Mouse (Mus musculus): ENCODE data around the gene Hip1. TPM values are rescaled to one million over a fixed set of nuclear protein-coding genes. Genes with fewer than 3 reads are reported as not detected.

Hip1 gene
- 10 to 100 TPM; 34.6 to 34.8 TPM for total RNA-seq (2021)
- long read RNA-seq, full-length matches to known transcripts, result 1 of 25 reads
- long read RNA-seq, partial matches to known transcripts, result 6 of 25 reads
- long read RNA-seq, other reads (novel, unspliced or antisense), result 18 of 25 reads

DNA sequence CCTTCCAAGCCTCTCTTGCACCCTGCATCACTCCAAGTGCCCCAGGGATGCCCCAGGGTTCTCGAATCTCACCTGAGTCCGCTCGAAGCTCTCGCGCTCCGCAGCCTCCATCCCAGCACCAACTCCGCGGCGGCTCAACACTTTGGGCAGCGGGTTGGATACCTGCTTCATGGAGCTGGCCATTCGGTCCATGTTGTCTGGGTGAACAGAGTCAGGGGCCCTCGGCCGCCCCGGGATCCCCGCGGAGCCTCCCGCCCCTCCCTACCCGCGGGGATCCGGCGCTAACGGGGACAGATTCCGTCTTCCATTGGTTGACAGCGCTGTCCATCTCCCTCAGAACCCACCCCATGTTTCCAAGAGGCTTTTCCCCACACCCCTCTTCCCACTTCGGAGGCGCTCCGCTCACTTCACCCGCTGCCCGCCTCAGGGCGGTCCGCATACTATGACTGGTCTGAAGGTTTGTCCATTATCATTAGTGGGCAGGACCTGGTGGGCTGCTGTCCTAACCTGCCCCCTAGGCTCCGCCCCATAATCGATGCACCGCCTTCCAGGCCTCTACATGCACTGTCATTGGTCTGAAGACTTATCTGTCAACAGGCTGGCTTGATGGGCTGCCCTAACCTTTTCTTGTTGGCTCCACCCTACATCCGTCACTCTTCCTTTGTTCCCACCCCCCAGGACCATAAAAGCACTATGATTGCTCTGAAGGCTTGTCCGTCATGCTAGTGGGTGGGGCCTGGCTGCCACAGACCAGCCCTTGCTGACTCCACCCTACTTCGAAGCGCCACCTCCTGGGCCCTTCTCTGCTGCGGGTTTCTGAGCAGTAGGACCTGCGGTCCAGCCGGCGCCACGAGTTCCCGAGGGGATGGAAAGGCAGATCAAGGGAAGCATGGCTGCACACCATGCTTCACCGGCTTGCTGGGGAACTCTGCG lies at the start of gene Hip1:
Hip1 (minus strand) TSS at position 256 of the 933 bp plus-strand sequence.
- DNase-seq (ENCODE audit: low spot score in 2 of 2), result peak; percentile 100

DNA sequence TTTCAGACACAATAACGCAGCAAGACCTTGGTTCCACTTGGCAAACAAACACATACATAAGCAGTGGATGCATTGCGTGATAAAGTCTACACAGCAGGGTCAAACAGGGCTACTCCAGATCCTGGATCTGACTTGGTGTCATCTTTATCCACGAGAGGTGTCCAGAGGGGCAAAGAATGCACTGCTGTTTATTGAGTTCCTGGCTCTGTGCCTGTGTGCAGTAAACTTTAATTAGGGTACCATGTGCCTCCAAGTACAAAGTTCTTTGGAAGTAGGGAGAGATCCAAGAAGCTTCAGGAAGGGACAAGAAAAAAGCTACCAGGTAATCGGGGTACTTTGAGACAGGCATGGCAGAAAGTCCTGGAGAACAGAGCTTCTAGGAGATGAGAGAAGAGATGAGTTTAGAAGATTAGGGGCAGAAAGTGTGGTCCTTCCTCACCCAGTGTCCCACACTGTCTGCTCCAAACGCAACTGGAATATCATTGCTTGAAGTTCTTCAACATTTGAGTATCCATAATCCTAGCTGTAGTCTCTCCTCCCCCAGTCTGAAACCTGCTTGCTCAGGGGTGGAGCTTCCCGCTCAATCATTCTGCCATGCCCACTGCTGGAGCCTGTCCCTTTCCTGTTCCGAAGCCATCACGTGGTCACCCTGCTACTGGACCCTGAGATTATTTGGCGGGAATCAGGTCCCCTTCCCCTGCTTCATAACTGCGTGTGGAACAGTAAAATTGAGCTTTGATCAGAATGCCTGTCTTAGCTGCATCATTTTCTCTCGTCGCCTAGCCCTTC lies 45.3 kb upstream of the Hip1 start:
- DNase-seq (ENCODE audit: low spot score in 2 of 2), result no peak

DNA sequence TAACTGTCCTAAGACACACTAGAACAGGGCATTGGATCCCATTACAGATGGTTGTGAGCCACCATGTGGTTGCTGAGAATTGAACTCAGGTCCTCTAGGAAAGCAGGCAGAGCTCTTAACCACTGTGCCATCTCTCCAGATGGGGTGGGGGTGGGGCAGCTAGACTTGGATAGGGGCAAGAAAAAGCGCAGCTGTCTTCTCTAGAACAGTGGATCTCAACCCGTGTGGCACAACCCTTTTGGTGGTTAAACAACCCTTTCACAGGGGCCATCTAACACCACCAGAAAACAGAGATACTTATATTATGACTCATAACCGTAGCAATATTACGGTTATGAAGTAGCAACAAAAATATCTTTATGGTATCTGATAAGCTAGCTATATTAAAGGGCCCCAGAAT lies 42.8 kb upstream of the Hip1 start:
- DNase-seq (ENCODE audit: low spot score in 2 of 2), result no peak

DNA sequence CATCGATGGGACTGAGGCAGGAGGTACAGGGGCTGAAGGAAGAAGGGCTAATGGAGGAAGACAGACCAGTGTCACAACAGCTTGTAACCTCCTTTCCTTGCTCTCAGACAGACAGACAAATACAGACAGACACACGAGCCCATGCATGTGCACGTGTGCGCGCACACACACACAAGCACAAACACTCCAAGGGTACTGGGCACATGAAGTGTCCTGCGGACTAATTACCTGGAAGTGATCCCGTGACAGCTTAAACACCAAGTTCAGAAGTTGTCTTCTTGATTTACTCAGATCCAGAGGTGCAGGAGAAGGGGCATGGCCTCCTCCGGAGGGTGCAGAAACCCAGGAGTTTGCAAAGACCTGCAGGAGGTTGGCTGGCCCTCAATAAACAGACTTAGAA lies 40.8 kb upstream of the Hip1 start:
- no peak for DNase-seq (ENCODE audit: low spot score in 2 of 2)

DNA sequence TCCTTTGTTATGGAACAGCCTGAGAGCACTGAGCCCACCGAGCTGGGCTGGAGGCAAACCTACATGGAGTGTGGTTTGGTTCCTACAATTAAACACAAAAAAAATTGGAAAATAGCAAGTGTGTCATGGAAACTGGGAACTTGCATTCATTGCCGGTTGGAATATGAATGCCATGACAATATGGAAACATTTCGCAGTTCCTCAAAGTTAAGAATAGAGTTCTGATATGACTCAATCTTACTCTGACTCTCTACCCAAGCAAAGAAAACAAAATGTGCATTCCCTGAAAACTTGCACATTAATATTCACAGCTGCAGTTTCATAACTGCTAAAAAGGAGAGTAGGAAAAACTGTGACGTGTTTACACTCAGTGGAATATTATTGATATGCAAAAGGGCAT lies 37.4 kb upstream of the Hip1 start:
- no peak for DNase-seq (ENCODE audit: low spot score in 2 of 2)

DNA sequence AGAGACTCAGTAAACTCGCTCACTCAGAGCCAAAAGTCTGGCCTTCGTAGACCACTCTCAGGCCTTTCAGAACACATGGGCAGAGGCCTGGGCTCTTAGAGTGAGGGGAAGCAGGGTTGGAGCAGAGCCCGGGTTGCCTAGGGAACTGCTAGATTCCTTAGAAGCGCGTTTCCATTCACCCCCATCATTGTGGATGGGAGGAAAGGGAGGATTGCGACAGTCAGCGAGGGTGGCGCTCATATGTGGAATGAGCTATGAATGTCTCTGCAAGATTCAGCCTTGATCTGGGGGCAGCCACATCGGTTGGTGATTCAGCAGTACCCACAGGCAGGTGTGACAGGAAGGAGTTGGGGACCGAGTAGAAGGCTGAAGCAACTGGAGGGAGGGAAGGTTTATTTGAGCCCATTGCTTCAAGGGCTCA lies 34.4 kb upstream of the Hip1 start:
- DNase-seq (ENCODE audit: low spot score in 2 of 2), result peak; percentile 59 to 71

DNA sequence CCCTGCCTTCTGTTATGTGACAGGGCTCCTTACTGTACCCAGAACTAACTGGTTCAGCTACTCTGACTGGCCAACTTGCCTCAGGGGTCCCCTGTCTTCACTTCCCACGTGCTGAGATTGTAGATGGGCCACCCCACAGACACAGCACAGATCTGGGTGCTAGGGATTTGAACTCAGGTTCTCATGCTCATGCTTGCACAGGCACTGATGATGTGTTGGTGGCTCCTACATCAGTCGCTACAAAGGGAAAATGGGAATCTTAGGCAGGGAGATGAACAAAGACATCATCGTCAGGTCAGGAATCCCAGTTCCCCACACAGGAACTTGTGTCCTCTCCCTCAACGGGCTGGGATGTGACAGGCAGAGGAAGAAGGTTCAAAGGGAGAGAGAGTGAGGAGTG lies 31.1 kb upstream of the Hip1 start:
- DNase-seq (ENCODE audit: low spot score in 2 of 2), result no peak

DNA sequence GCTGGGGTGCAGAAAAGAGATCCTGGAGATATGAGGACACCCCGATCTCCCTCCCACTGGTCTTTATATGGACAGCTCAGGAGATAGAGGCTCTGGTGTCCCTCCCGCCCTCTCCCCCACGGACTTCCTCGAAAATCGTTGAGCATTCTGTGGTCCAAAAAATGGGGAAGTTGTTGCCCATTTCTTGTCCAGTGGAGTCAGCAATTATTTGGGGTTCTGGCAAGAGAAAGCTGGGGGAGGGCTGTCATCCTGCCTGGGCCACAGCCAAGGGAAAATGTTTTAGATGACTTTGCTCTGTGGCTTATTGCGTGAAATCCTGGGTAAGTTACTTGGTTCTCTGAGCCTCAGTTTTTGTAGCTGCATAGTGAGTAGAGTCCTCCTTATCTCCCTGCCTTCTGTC lies 28.1 kb upstream of the Hip1 start, which contains the start of gene Ccl24:
Ccl24 (minus strand) TSS at position 44 of the 400 bp plus-strand sequence.
- no peak for DNase-seq (ENCODE audit: low spot score in 2 of 2)

DNA sequence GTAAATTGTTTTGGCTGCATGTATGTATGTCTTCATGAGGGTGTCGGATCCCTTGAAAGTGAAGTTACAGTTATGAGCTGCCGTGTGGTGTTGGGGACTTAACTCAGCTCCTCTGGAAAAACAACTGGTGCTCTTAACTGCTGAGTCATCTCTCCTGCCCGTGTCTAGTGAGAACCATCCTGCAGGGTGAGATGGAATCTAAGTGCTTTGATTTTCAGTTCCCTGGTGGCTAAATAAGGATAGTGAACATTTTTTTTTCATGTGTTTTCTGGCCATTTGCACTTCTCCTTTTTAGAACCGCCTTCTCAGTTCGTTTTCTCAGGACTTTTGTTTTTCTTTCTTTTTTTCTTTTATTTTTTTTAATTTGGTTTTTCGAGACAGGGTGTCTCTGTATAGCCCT lies 23.8 kb upstream of the Hip1 start:
- no peak for DNase-seq (ENCODE audit: low spot score in 2 of 2)

DNA sequence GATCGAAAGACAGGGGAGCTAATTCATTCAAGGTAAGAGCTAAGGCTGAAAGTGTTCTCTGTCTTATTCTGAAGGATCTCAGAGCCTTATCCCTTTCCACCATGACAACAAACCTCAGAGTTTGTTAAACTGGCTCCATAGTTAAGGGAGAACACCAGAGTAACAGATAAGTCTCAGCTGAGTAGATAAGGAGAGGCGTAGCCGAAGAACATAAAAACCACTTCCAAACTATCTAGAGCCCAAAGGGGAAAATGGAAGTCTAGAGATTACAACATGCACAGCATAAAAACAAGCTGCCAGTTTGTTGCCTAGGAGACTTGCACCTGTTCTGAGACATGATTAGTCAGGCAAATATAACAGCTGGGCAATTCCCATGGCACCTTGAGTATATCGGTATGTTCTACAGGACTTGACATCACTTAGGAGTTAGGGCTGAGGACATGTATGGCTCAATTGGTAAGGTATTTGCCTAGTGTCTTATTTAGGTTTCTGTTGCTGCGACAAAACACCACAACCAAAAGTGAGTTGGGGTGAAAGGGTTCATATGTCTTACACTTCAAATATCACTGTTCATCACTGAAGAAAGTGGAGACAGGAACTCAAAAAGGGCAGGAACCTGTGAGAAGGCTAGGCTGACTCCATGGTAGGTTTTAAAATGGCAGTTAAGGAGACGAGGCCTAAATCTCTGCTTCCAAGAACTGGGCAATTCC lies 22.8 kb upstream of the Hip1 start:
- no peak for DNase-seq (ENCODE audit: low spot score in 2 of 2)

DNA sequence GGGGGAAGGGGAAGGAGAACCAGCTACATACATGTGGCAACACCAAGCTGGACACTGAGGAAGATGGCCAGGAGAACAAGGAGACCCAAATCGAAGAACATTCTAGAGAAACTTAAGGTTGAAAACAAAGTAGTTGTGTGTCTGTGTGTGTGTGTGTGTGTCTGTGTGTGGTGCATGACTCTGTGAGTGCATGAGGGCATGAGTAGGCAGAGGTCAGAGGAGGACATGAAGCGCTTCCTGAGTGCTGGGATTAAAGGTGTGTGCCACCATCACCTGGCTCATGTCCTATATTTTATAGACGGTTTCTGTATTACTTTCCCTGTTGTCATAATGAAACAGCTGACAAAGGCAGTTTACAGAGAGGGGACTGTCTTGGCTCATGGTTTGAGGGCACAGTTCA lies 18.5 kb upstream of the Hip1 start, which contains the start of gene Ccl26:
Ccl26 (minus strand) TSS at position 101 of the 400 bp plus-strand sequence.
- DNase-seq (ENCODE audit: low spot score in 2 of 2), result no peak

DNA sequence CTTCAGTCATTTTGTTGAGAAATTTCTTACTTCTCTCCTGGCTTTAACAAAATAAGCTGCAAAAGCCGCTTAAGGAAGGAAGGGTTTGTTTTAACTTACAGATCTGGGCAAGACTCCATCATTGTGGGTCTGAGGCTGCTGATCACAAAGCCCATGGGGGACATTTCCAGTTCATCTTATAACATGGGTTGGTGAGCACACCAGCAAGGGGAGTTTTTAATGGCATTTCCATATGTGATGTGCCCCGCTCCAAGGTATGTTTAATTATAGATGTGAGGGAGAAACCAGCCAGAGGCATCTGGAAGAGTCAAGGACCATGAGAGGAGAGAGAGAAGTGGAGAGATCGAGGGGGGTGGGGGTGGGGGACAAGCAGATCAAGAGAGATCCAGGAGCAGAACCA lies 12.8 kb upstream of the Hip1 start:
- DNase-seq (ENCODE audit: low spot score in 2 of 2), result no peak

DNA sequence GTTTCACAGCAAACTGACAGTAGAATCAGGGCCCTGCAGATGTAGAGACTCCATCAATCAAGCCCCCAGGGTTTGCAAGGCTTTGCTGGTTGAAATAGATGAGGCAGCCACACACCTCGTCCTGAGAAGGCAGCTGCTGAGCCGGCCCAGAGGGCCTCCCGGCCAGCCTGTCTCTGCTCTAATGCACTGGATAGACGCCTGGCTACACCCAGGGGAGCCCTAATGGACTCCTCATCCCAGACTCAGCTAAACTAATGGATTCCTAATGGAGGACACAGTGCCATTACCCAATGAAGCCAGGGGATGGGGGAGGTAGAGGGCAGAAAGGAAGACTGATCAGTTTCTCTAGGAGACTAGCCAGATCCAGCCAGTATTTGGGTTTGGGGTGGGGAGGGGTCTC lies 12.1 kb upstream of the Hip1 start:
- no peak for DNase-seq (ENCODE audit: low spot score in 2 of 2)

DNA sequence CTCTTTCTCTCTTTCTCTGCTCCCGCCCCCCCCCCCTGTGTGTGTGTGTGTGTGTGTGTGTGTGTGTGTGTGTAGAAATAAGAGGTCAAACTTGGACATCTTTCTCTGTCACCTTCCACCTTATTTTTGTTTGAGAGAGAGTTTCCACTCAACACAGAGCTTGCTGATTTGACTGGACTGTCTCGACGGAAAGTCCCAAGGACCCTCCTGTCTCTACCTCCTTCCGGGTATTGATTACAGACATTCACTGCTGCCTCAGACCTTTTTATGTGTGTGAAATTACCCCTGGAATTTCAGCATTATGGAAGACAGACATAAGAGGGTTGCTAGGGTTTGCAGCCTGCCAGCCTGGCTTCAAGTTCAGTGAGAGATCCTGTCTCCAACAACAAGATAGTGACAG lies 11.3 kb upstream of the Hip1 start:
- DNase-seq (ENCODE audit: low spot score in 2 of 2), result no peak

DNA sequence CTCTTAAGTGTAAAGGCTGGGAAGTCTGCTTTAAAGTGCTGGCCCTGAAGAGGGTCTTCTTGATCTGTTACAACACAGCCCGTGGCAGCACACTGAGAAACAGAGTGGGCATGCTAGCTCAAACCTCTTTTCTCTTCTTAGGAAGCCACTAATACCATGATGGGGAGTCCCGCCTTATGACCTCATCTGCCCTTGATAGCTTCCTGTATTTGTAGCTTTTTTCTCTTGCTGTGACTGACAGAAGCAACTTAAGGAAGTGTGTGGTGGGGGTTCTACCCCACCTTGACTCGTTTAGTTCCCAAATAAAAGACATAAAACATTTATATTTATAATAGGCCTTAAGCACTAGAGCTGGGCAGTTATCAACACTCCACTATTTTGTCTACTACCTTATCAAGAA lies 6.7 kb upstream of the Hip1 start:
- no peak for DNase-seq (ENCODE audit: low spot score in 2 of 2)

DNA sequence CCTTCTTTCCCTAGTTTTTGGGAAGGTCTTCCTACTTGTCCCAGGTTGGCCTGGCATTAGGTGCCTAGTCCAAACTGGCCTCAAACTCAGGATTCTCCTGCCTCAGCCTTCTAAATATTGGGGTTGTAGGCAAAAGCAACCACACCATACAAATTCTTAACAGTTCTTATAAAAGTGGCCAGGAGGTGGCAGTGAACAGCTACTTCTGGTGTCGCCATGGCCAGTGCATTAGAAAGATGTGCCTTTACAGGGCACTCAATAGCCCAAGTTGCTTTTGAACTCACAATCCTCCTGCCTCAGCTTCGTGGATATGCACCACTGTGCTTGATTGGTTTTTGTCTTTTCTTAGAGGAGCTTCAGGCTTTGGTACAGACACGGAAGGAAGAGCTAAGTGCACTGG lies 6.0 kb upstream of the Hip1 start:
- DNase-seq (ENCODE audit: low spot score in 2 of 2), result peak in 1 of 2 experiments; percentile 64

DNA sequence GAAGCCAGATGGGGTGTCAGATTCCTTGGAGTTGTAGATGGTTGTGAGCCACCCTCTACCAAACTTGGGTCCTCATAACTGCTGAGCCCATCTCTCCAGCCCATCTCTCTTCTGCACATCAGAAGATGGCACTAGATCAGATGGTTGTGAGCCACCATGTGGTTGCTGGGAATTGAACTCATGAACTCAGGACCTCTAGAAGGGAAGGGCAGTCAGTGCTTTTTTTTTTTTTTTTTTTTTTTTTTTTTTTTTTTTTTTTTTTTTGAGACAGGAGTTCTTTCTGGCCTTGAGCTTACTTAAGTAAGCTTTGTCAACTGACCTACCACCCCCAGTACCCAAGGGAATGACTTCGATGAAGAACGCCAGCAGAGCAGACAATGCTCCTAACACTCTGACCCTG lies 3.1 kb upstream of the Hip1 start:
- no peak for DNase-seq (ENCODE audit: low spot score in 2 of 2)

DNA sequence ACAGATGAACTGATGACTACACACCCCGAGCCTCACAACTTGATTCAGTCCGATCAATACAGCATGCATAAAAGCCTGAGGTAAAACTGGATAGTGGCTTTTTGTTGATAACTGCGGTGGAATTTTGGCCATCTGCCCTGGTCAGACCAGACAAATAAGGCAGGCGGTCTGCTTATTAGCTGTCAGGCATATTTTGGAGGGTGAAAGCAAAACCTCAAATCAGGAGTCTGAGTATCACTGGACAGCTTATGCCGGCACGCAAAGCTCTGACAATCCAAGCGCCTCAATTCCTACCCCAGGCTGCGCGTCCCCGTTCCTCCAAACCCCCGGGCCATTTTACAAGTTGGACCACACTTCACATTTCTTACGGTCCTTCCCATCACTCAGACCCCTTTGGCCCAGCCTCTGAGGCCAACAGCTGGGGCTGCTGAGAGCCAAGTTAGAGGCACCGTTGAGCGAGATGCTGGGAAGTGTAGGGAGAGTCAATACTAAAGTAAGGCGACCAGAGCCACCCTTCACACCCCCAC lies 825 bp downstream of the Hip1 start:
- peak in 1 of 2 experiments; percentile 27 for DNase-seq (ENCODE audit: low spot score in 2 of 2)

DNA sequence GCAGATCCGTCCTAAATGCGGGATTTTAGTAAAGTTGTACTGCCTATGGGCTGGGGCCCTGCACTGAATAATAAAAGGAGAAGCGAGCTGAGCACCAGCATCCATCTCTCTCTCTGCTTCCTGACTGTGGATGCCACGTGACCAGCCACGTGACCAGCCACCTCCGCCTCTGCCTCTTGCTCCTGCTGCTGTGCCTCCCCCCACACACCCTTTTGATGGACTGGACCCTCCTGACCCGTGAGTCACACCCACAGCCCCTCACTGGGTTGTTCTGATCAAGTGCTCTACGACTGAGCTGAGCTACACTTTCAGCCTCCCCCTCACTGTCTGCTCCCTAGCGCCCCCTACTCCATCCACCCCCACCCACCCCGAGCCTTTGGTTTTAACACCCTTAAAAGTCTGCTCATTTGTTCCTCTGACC lies 7.1 kb downstream of the Hip1 start:
- no peak for DNase-seq (ENCODE audit: low spot score in 2 of 2)

DNA sequence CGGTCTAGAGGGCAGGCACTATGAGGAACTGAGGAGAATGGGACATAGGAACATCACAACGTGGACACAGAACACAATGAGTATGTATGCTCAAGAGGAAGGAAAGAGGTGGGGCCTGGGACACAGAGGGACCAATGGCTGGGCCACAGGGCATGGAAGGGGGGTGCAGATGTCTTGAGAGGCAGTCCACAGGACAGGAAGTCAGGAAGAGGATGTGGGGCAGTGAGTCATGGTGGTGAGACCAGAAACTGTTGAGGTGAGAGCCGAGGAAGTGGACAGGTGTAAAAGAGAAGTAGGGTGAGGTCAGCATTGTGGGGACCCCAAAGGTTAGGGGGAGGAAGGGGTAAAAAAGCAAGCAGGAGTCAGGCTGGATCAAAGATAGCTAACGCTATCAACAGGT lies 7.6 kb downstream of the Hip1 start:
- DNase-seq (ENCODE audit: low spot score in 2 of 2), result no peak

DNA sequence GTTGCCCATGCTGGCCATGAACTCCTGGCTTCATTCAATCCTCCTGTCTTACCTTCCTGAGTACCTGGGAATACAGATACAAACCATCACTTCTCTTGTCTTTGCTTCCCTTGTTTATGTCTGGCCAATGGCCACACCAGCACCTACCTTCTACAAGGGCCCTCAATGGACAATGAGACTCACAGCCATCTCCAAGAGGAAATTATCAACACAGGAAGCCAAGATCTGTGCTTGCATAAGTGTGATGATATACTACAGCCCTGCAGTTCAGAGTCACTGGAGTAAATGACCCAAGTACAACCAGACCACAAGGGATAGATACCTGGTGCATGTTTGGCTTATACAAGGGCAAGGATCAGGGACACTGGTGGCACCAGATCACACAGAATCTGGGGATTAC lies 9.1 kb downstream of the Hip1 start:
- no peak for DNase-seq (ENCODE audit: low spot score in 2 of 2)
